Mouse (Mus musculus) spleen, adult 10 weeks (tissue): ENCODE results near the gene Npdc1. TPM values are rescaled to one million over a fixed set of nuclear protein-coding genes. Genes with fewer than 3 reads are reported as not detected.

Source experiments
- polyA plus RNA-seq: library from polyadenylated mRNA; stranded (reverse); fragments of 350-450 nt; fragmentation: Illumina TruSeq; extraction: RNeasy Lipid Tissue Mini Kit (QIAGEN cat#74804); gene quantifications from one replicate; pipeline ENCODE4 v1.2.3, GENCODE M21; 2015; ENCODE audit warnings: low replicate concordance; ENCODE audit not compliant: insufficient read depth

The Npdc1 gene
- 12.1 TPM for polyA plus RNA-seq

GRCm38 (mm10) chr2:25399051-25399450 is at the start of gene Npdc1:
Gene Npdc1, plus strand, starts transcription at chr2:25399351.

GRCm38 (mm10) chr2:25356208-25357079 is 42.7 kb upstream of the Npdc1 start, which contains the start of gene Dpp7:
Gene Dpp7, minus strand, starts transcription at chr2:25356359.

GRCm38 (mm10) chr2:25365091-25365761 is 33.9 kb upstream of the Npdc1 start, which contains the start of gene Uap1l1:
Gene Uap1l1, minus strand, starts transcription at chr2:25365682.

GRCm38 (mm10) chr2:25371764-25372643 is 27.1 kb upstream of the Npdc1 start, which contains the start of gene Sapcd2:
Gene Sapcd2, plus strand, starts transcription at chr2:25372321.

GRCm38 (mm10) chr2:25395721-25396596 is 3.2 kb upstream of the Npdc1 start, which contains the start of gene Entpd2:
Gene Entpd2, plus strand, starts transcription at chr2:25395874.

GRCm38 (mm10) chr2:25422587-25423410 is 23.6 kb downstream of the Npdc1 start, which contains the start of gene Fut7:
Gene Fut7, plus strand, starts transcription at chr2:25423267.

GRCm38 (mm10) chr2:25428442-25429236 is 29.5 kb downstream of the Npdc1 start, which contains the start of gene Abca2:
Gene Abca2, plus strand, starts transcription at chr2:25428703.

GRCm38 (mm10) chr2:25456205-25456953 is 57.2 kb downstream of the Npdc1 start, which contains the start of gene Clic3:
Gene Clic3, plus strand, starts transcription at chr2:25456838.

Other genes starting within 250 kb of the Npdc1 start
- gene Nrarp, start 218.6 kb upstream of the Npdc1 start, polyA plus RNA-seq: 4.6 TPM
- gene Tor4a, start 202.5 kb upstream of the Npdc1 start, polyA plus RNA-seq: 31.7 TPM
- gene Nelfb, start 187.9 kb upstream of the Npdc1 start, polyA plus RNA-seq: 52.5 TPM
- not detected for gene Stpg3, start 184.7 kb upstream of the Npdc1 start, polyA plus RNA-seq
- gene Fam166a, start 180.6 kb upstream of the Npdc1 start, polyA plus RNA-seq: not detected
- 108 TPM for gene Tubb4b, start 174.6 kb upstream of the Npdc1 start, polyA plus RNA-seq
- not detected for gene Slc34a3, start 165.0 kb upstream of the Npdc1 start, polyA plus RNA-seq
- not detected for gene Rnf224, start 162.6 kb upstream of the Npdc1 start, polyA plus RNA-seq
- 0.18 TPM for gene Rnf208, start 157.1 kb upstream of the Npdc1 start, polyA plus RNA-seq
- gene Cysrt1, start 156.9 kb upstream of the Npdc1 start, polyA plus RNA-seq: not detected
- gene AL732309.1, start 152.5 kb upstream of the Npdc1 start, polyA plus RNA-seq: 8.7 TPM
- gene Tmem203, start 143.9 kb upstream of the Npdc1 start, polyA plus RNA-seq: 3.6 TPM
- gene Tprn, start 136.7 kb upstream of the Npdc1 start, polyA plus RNA-seq: 5.7 TPM
- gene Ssna1, start 126.9 kb upstream of the Npdc1 start, polyA plus RNA-seq: 30.6 TPM
- gene Anapc2, start 126.9 kb upstream of the Npdc1 start, polyA plus RNA-seq: 58.0 TPM
- not detected for gene Tmem210, start 111.2 kb upstream of the Npdc1 start, polyA plus RNA-seq
- not detected for gene Lrrc26, start 109.4 kb upstream of the Npdc1 start, polyA plus RNA-seq
- not detected for gene Grin1, start 80.2 kb upstream of the Npdc1 start, polyA plus RNA-seq
- gene Man1b1, start 67.0 kb upstream of the Npdc1 start, polyA plus RNA-seq: 62.7 TPM
- 30.6 TPM for gene Dpp7, start 43.0 kb upstream of the Npdc1 start, polyA plus RNA-seq
- 14.4 TPM for gene Uap1l1, start 33.7 kb upstream of the Npdc1 start, polyA plus RNA-seq
- gene Sapcd2, start 27.0 kb upstream of the Npdc1 start, polyA plus RNA-seq: 0.75 TPM
- 1.2 TPM for gene Entpd2, start 3.5 kb upstream of the Npdc1 start, polyA plus RNA-seq
- gene Fut7, start 23.9 kb downstream of the Npdc1 start, polyA plus RNA-seq: 1.4 TPM
- gene Abca2, start 29.4 kb downstream of the Npdc1 start, polyA plus RNA-seq: 17.7 TPM
- not detected for gene Clic3, start 57.5 kb downstream of the Npdc1 start, polyA plus RNA-seq
- 33.9 TPM for gene Paxx, start 61.7 kb downstream of the Npdc1 start, polyA plus RNA-seq
- not detected for gene Ptgds, start 70.7 kb downstream of the Npdc1 start, polyA plus RNA-seq
- not detected for gene Lcn12, start 94.6 kb downstream of the Npdc1 start, polyA plus RNA-seq
- gene Fbxw5, start 101.4 kb downstream of the Npdc1 start, polyA plus RNA-seq: 33.4 TPM
- 0.72 TPM for gene C8g, start 102.4 kb downstream of the Npdc1 start, polyA plus RNA-seq
- gene Traf2, start 147.6 kb downstream of the Npdc1 start, polyA plus RNA-seq: 24.0 TPM
- gene Edf1, start 158.5 kb downstream of the Npdc1 start, polyA plus RNA-seq: 41.3 TPM
- gene Mamdc4, start 175.5 kb downstream of the Npdc1 start, polyA plus RNA-seq: 0.43 TPM
- 21.0 TPM for gene Phpt1, start 175.9 kb downstream of the Npdc1 start, polyA plus RNA-seq
- gene Ajm1, start 182.4 kb downstream of the Npdc1 start, polyA plus RNA-seq: 0.72 TPM
- gene Rabl6, start 209.2 kb downstream of the Npdc1 start, polyA plus RNA-seq: 59.4 TPM
- not detected for gene Ccdc183, start 218.3 kb downstream of the Npdc1 start, polyA plus RNA-seq
- 14.0 TPM for gene Tmem141, start 222.7 kb downstream of the Npdc1 start, polyA plus RNA-seq
- gene Fcna, start 228.7 kb downstream of the Npdc1 start, polyA plus RNA-seq: 205 TPM